Mouse (Mus musculus) kidney, embryonic 14.5 days (tissue): ENCODE results near the gene Zfp768. TPM values are rescaled to one million over a fixed set of nuclear protein-coding genes. Genes with fewer than 3 reads are reported as not detected.
"Not testable (repeated sequence)": the region's sequence is repeated elsewhere in the genome, so short reads cannot be mapped to it uniquely, and the experiment has no call there.

Experiments used
- ATAC-seq: fragments of 200-750 bp; cut with Nextera tagmentation; 2 replicates; pipeline ENCODE4 v1.8.0; 2017; ENCODE audit warnings: moderate number of reproducible peaks, mild to moderate bottlenecking, moderate TSS enrichment, moderate library complexity; ENCODE audit not compliant: low FRiP score, low TSS enrichment
- H3K27ac ChIP-seq: fragments of 300-500 bp; sonication (generic); 2 replicates; pipeline ENCODE4 v1.5.1; 2014; ENCODE audit warnings: low read depth, mild to moderate bottlenecking, low read length, moderate library complexity, mixed read lengths
- H3K27me3 ChIP-seq: fragments of 300-500 bp; sonication (generic); 2 replicates; pipeline ENCODE4 v1.6.1; 2014; ENCODE audit warnings: mild to moderate bottlenecking, low read length; ENCODE audit not compliant: control insufficient read depth, insufficient read depth
- H3K36me3 ChIP-seq: fragments of 300-500 bp; sonication (generic); 2 replicates; pipeline ENCODE4 v1.6.1; 2014; ENCODE audit warnings: low read length, mixed read lengths; ENCODE audit not compliant: control insufficient read depth, insufficient read depth
- H3K4me1 ChIP-seq: fragments of 300-500 bp; sonication (generic); 2 replicates; pipeline ENCODE4 v1.6.1; 2014; ENCODE audit warnings: low read length, mixed read lengths; ENCODE audit not compliant: control insufficient read depth, insufficient read depth
- H3K4me2 ChIP-seq: fragments of 300-500 bp; sonication (generic); replicated peaks from 2 replicates; pipeline ENCODE4 v1.6.1; 2014; ENCODE audit warnings: low read depth, mild to moderate bottlenecking, low read length
- H3K4me3 ChIP-seq: fragments of 300-500 bp; sonication (generic); 2 replicates; pipeline ENCODE4 v1.5.1; 2014; ENCODE audit warnings: mild to moderate bottlenecking, low read length
- H3K9ac ChIP-seq: fragments of 300-500 bp; sonication (generic); 2 replicates; pipeline ENCODE4 v1.6.1; 2014; ENCODE audit warnings: low read depth, mild to moderate bottlenecking, low read length, moderate library complexity
- H3K9me3 ChIP-seq: fragments of 300-500 bp; sonication (generic); 2 replicates; pipeline ENCODE4 v1.6.1; 2016; ENCODE audit warnings: low read length; ENCODE audit not compliant: control insufficient read depth
- WGBS: fragments of 180-500 bp; shearing (Covaris S2); extraction: QIAGEN DNeasy Blood & Tissue Kit; methylation state at CpG from one replicate; pipeline ENCODE4 v1.1.7; 2014; 5-methylcytosine and 5-hydroxymethylcytosine counted together
- polyA plus RNA-seq: library from polyadenylated mRNA; unstranded; fragments of >200 nt; fragmentation: Nextera tagmentation; extraction: Ambion mirVana; gene quantifications from 2 replicates; pipeline ENCODE4 v1.2.1, GENCODE M21; 2014

The Zfp768 gene
- polyA plus RNA-seq, 1 experiment from 2014 or later: 7.0 TPM

DNA sequence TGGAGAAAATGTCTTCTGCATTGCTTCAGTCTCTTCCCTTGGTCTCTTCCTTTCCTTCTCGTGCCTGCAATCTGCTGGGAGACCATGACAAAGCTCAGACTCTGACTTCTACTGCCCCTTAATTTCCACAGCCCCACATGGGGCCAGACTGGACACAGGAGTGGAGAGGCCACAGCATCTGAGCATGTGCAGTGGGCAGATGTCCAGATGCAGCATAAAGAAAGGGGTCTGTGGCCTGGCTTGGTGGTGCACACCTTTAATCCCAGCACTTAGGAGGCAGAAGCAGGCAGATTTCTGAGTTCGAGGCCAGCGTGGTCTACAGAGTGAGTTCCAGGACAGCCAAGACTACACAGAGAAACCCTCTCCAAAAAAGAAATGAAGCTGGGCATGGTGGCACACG lies 40.2 kb upstream of the Zfp768 start:
- not testable (repeated sequence) for H3K36me3 ChIP-seq, H3K27me3 ChIP-seq, H3K9ac ChIP-seq, H3K4me1 ChIP-seq, ATAC-seq, H3K4me2 ChIP-seq, H3K4me3 ChIP-seq, H3K9me3 ChIP-seq, H3K27ac ChIP-seq
- WGBS: 96% methylated on average over 4 of the region's 4 CpGs

DNA sequence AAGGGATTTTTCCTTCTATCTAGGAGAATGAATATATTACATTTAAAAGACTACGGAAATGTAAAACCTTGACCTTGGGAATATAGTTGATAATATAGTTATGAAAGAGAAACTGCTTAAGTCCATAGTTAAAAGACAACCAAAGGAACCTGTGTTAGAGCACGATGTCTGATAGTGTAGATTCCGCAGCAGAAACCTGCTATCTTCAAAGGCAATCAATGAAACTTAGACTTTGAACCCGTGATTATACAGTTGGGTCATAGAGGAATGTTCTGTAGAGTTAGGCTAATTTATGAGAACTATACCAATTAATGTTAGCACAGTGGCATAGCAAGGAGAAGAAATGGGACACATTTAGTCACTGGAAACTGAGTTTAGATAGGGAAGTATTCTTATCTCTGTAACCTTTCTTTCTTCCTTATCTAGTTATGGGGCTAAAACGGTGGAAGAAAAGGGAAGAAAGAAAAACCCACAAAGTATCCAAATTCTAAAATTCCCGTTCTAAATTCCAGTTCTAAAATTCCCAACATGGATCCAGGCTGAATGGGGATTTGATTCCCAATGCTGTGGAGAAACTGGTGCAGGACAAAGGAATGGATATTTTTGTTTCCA lies 33.0 kb upstream of the Zfp768 start:
- Histone ChIP-seq H3K27ac (no peak overlapping the region), H3K36me3 (peaks cover 6% of the 10 kb centered on the region; the same call in 1 of the 2 replicates), H3K4me3 (no peak overlapping the region), H3K9ac (no peak overlapping the region), H3K4me1 (no peaks in the 10 kb centered on the region), H3K4me2 (no peak overlapping the region), H3K27me3 (no peaks in the 10 kb centered on the region), H3K9me3 (0 out of 2 replicates have a peak, but pooled peaks cover 3% of the 10 kb centered on the region)
- WGBS: 82% methylated on average over 6 of the region's 6 CpGs
- no peak for ATAC-seq

DNA sequence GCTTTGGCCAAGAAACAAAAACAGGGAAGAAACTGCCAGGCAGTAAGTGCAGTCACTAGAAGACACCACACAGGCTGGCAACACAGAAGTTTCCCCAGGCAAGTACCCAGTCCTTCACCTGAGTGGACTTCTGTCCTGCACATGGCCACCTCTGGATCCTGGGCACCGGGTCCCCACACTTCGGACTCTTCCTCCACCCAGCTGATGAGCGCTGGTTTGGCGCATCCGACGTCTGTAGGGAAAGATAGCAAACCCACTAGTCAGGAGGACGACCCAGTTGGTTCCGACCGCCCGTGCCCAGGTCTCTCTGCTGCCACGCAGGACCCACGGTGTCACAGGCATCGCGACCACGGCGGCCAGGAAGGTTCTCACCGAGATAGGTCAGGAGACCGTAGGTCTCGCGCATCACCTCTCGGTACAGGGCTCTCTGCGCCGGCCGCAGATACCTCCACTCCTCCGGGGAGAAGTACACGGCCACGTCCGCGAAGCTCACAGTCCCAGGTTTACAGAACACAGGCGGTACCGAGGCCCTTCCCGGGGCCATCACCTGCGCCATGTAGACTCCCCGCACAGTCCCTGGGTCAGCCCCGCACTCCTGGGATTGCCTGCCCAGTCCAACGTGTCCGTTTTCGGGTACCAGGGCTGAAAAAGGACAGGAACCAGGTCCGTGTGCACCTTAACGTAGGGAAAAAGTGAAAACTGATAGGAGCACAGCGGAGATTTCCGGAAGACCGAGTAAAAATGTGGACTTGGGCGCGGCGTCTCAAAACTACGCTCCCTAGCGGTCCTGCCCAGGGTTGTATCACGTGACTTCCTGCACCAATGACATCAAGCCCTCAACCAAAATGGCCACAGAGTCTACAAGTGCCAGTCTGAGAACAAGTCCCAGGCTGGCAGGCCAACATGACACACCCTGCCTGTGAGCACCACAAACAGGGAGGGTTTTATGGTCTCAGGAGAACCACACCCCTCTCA lies 30.2 kb upstream of the Zfp768 start, which contains the start of gene Zfp747:
Zfp747 (minus strand) TSS at position 780 of the 975 bp plus-strand sequence.
- Histone ChIP-seq H3K27ac (peak within 1 kb of the TSS; percentile 62; the same call in 1 of the 2 replicates), H3K4me3 (peak within 1 kb of the TSS; percentile 73), H3K9ac (peak within 1 kb of the TSS; percentile 73), H3K4me2 (peak within 1 kb of the TSS; percentile 71)
- WGBS: 1% methylated on average over 49 of the region's 49 CpGs
- not testable (repeated sequence) for H3K36me3 ChIP-seq, H3K4me1 ChIP-seq, H3K27me3 ChIP-seq, H3K9me3 ChIP-seq
- ATAC-seq: peak; percentile 93

DNA sequence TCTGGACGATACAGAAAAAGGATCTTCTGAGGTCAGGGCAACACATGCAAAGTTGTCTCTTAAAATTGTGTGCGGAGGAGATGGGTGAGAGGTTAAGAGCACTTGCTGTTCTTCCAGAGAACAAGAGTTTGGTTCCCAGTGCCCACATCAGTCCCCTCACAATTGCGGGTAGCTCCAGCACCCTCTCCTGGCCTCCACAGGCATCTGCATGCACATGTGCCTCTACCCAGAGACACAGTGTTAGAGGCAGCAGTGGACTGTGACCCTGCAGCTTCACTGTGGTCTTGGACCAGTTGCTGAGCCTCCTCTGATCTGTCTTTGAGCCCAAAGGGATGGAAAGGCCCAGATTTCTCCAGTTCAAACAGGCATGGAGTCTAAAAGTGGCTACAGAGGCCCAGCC lies 26.5 kb upstream of the Zfp768 start:
- H3K27me3 ChIP-seq, H3K4me3 ChIP-seq, H3K4me1 ChIP-seq, H3K4me2 ChIP-seq, H3K36me3 ChIP-seq, H3K9ac ChIP-seq, ATAC-seq, H3K9me3 ChIP-seq, H3K27ac ChIP-seq: not testable (repeated sequence)
- WGBS: 78% methylated on average over 3 of the region's 3 CpGs

DNA sequence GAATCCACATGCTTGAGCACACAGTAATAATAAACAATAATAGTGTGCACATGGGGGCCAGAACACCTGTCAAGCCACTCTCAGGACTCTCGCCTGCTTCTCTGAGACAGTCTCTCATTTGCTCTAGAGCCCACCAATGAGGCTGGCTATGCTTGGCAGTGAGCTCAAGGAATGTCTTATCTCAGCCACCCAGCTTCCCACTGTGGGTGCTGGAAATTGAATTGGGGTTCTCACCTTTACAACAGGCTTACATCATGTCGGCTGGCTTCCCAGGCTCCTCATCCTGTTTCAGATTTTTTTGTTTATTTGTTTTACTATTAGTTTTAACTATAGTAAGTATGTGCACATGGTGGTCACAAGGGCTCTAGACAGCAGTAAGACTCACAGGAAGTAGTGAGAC lies 25.8 kb upstream of the Zfp768 start:
- Histone ChIP-seq H3K27me3 (no peaks in the 10 kb centered on the region), H3K9ac (no peak overlapping the region), H3K27ac (no peak overlapping the region), H3K9me3 (no peaks in the 10 kb centered on the region), H3K36me3 (peaks cover 6% of the 10 kb centered on the region; the same call in 1 of the 2 replicates), H3K4me2 (no peak overlapping the region), H3K4me1 (no peaks in the 10 kb centered on the region), H3K4me3 (no peak overlapping the region)
- 85% methylated on average over 2 of the region's 2 CpGs for WGBS
- ATAC-seq: no peak

DNA sequence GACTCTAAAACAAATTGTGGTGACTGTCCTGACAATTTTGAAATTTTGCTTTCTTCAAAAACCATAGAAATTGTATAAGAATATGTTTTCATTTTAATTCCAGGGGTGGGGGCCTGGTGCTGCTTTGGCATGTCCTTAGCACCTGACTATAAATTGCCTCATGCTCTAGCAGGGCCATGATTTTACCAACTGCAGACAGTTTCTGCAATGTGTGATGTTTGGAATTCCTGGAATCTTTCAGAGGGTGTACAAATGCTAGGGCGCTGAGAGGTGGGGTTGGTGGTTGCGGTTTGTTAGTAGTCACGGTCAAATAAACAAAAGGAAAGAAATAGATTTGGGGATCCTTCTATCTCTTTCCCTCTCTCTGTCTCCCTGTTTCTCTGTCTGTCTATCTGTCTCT lies 20.9 kb upstream of the Zfp768 start:
- Histone ChIP-seq H3K27me3 (0 out of 2 replicates have a peak, but pooled peaks cover 5% of the 10 kb centered on the region), H3K9me3 (no peaks in the 10 kb centered on the region), H3K36me3 (no peaks in the 10 kb centered on the region), H3K9ac (no peak overlapping the region), H3K4me2 (no peak overlapping the region), H3K27ac (no peak overlapping the region), H3K4me1 (no peaks in the 10 kb centered on the region), H3K4me3 (no peak overlapping the region)
- WGBS: 91% methylated on average over 3 of the region's 3 CpGs
- ATAC-seq: no peak

DNA sequence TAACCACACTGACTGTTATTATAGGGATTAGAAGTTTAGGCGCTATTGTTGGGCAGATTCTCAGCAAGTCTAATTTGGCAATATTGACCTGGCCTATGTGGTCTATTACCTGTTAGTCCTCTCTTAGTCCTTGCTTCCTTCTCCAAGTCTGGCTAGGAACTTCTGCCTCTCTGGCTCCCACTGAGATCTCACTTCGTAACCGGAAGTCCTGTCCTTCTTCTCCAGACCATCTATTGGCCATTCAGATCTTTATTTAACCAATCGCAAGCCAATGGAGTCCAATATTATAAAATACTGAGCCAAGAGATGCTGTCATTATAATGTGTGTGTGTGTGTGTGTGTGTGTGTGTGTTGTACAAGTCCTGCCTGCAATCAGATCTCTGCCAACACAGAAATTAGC lies 18.8 kb upstream of the Zfp768 start:
- Histone ChIP-seq H3K9ac (no peak overlapping the region; the same call in 1 of the 2 replicates), H3K27me3 (peaks cover 17% of the 10 kb centered on the region; the same call in 1 of the 2 replicates), H3K36me3 (no peaks in the 10 kb centered on the region), H3K27ac (no peak overlapping the region), H3K4me3 (no peak overlapping the region; the same call in 1 of the 2 replicates), H3K4me1 (no peaks in the 10 kb centered on the region), H3K4me2 (peak overlapping the region; percentile 60), H3K9me3 (no peaks in the 10 kb centered on the region)
- 58% methylated on average over 4 of the region's 4 CpGs for WGBS
- no peak for ATAC-seq

DNA sequence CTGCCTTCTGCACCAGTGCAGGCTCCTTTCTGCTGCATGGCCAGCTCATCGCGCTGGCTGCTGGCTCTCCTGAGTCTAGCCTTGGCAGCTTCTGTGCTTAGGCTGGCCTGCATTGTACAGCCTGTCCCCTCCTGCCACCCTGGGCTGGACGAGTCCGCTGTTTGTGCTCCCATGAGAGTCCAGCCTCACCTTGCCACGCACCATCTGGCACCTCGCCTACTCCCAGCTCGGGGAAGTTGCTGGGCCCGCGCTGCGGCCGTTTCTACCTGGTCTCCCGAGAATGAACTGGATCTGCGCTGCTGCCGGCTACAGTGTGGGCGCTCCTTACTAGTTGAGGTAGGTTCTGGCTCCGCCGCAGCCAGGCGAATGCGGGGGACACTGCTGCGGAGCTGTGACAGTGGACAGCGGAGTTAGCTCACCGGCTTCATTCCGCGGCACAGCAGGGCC lies 18.1 kb upstream of the Zfp768 start:
- Histone ChIP-seq H3K4me2 (peak overlapping the region; percentile 60), H3K36me3 (no peaks in the 10 kb centered on the region), H3K9ac (peak overlapping the region; percentile 38), H3K9me3 (no peaks in the 10 kb centered on the region), H3K27me3 (peaks cover 17% of the 10 kb centered on the region; the same call in 1 of the 2 replicates), H3K4me1 (no peaks in the 10 kb centered on the region), H3K27ac (no peak overlapping the region), H3K4me3 (peak overlapping the region; percentile 33)
- peak; percentile 43; the same call in 1 of the 2 replicates for ATAC-seq
- WGBS: under 1% methylated on average over 24 of the region's 24 CpGs
